Mouse (Mus musculus): ENCODE measurements around the gene Gab2. TPM values are rescaled to one million over a fixed set of nuclear protein-coding genes. Genes with fewer than 3 reads are reported as not detected.
A peak's percentile ranks its signal among the peaks of the same experiment; 100 is the strongest.

Gab2 gene
- total and polyA plus RNA-seq, 3 experiments = 0.12 to 0.50 (median 0.30) TPM

GRCm38 (mm10) chr7:97346111-97346821 lies 264.9 kb downstream of the Gab2 start:
- in situ Hi-C loops (cut with MboI; ENCODE audit: low pct_ligation_motif_present, low pct_unique_long_range_greater_than_20kb, low sequenced_read_pairs) (no loop called here), dilution Hi-C loops (cut with MboI; ENCODE audit: extremely low pct_ligation_motif_present, extremely low pct_unique_long_range_greater_than_20kb, low sequenced_read_pairs) (no loop called here)
- no peak for TF ChIP-seq ETS1 (conservative IDR thresholded peaks at IDR 0.05; ENCODE audit: low read depth, low read length)
- TF ChIP-seq CHD2 (IDR thresholded peaks at IDR 0.05; ENCODE audit: low read length) = 0 out of 2 replicates have a peak, but pooled peaks have one; percentile 20
- no peak for DNase-seq (ENCODE audit: extremely low read depth)
- Histone ChIP-seq H3K27ac (ENCODE audit: insufficient read depth, low read depth) (no peak overlapping the region), H3K9ac (ENCODE audit: insufficient read depth, low read depth) (no peak overlapping the region), H3K36me3 (replicated peaks in 1 of 2; ENCODE audit: control insufficient read depth in 1 of 2, insufficient read depth in 1 of 2, low read length in 1 of 2) (peaks cover 0 to 2% of the 10 kb centered on the region in 2 experiments), H3K4me1 (ENCODE audit: control insufficient read depth in 1 of 2, insufficient read depth in 2 of 2) (peaks cover 0 to 5% of the 10 kb centered on the region in 2 experiments; a peak in 3 of 4 replicates), H3K9me3 (replicated peaks; ENCODE audit: low read length) (no peaks in the 10 kb centered on the region), H3K27me3 (replicated peaks) (no peaks in the 10 kb centered on the region), H3K79me2 (replicated peaks; ENCODE audit: control insufficient read depth, extremely low read depth, insufficient read depth, poor library complexity, severe bottlenecking) (no peaks in the 10 kb centered on the region), H3K4me3 (replicated peaks in 1 of 3; ENCODE audit: low read depth in 2 of 3, low read length in 2 of 3, poor library complexity in 1 of 3) (no peak overlapping the region), H3K4me2 (ENCODE audit: insufficient read depth, low read depth, poor library complexity, severe bottlenecking) (no peak overlapping the region)

- Histone ChIP-seq H3K4me3 (replicated peaks in 1 of 3; ENCODE audit: low read depth in 2 of 3, low read length in 2 of 3, poor library complexity in 1 of 3) (no peak overlapping the region), H3K9me3 (replicated peaks; ENCODE audit: low read length) (no peaks in the 10 kb centered on the region), H3K79me2 (replicated peaks; ENCODE audit: control insufficient read depth, extremely low read depth, insufficient read depth, poor library complexity, severe bottlenecking) (no peaks in the 10 kb centered on the region), H3K4me2 (ENCODE audit: insufficient read depth, low read depth, poor library complexity, severe bottlenecking) (no peak overlapping the region), H3K27me3 (replicated peaks) (no peaks in the 10 kb centered on the region), H3K4me1 (ENCODE audit: control insufficient read depth in 1 of 2, insufficient read depth in 2 of 2) (peaks cover 0 to 5% of the 10 kb centered on the region in 2 experiments; a peak in 3 of 4 replicates), H3K36me3 (replicated peaks in 1 of 2; ENCODE audit: control insufficient read depth in 1 of 2, insufficient read depth in 1 of 2, low read length in 1 of 2) (peaks cover 0 to 2% of the 10 kb centered on the region in 2 experiments), H3K27ac (ENCODE audit: insufficient read depth, low read depth) (no peak overlapping the region), H3K9ac (ENCODE audit: insufficient read depth, low read depth) (no peak overlapping the region)
- TF ChIP-seq SIN3A (IDR thresholded peaks at IDR 0.05; ENCODE audit: low read length) (no peak), CTCF (conservative IDR thresholded peaks at IDR 0.05 in 1 of 2, IDR thresholded peaks at IDR 0.05 in 1 of 2; ENCODE audit: low read depth in 2 of 2, low read length in 2 of 2) (no peak), ZNF384 (IDR thresholded peaks at IDR 0.05; ENCODE audit: low read depth, low read length) (peak; percentile 53)
- dilution Hi-C loops (cut with MboI; ENCODE audit: extremely low pct_ligation_motif_present, extremely low pct_unique_long_range_greater_than_20kb, low sequenced_read_pairs) (no loop called here), in situ Hi-C loops (cut with MboI; ENCODE audit: low pct_ligation_motif_present, low pct_unique_long_range_greater_than_20kb, low sequenced_read_pairs) (no loop called here)
- no peak for DNase-seq (ENCODE audit: extremely low read depth)
These were observed 265.4 kb downstream of the Gab2 start for GRCm38 (mm10) chr7:97346822-97347166.

- Histone ChIP-seq H3K79me2 (replicated peaks; ENCODE audit: control insufficient read depth, extremely low read depth, insufficient read depth, poor library complexity, severe bottlenecking) (no peaks in the 10 kb centered on the region), H3K4me3 (replicated peaks in 1 of 3; ENCODE audit: low read depth in 2 of 3, low read length in 2 of 3, poor library complexity in 1 of 3) (no peak overlapping the region), H3K4me2 (ENCODE audit: insufficient read depth, low read depth, poor library complexity, severe bottlenecking) (no peak overlapping the region), H3K36me3 (replicated peaks in 1 of 2; ENCODE audit: control insufficient read depth in 1 of 2, insufficient read depth in 1 of 2, low read length in 1 of 2) (peaks cover 0 to 2% of the 10 kb centered on the region in 2 experiments), H3K4me1 (ENCODE audit: control insufficient read depth in 1 of 2, insufficient read depth in 2 of 2) (peaks cover 0 to 5% of the 10 kb centered on the region in 2 experiments; a peak in 3 of 4 replicates), H3K9ac (ENCODE audit: insufficient read depth, low read depth) (no peak overlapping the region), H3K27ac (ENCODE audit: insufficient read depth, low read depth) (no peak overlapping the region), H3K9me3 (replicated peaks; ENCODE audit: low read length) (no peaks in the 10 kb centered on the region), H3K27me3 (replicated peaks) (no peaks in the 10 kb centered on the region)
- in situ Hi-C loops (cut with MboI; ENCODE audit: low pct_ligation_motif_present, low pct_unique_long_range_greater_than_20kb, low sequenced_read_pairs) (no loop called here), dilution Hi-C loops (cut with MboI; ENCODE audit: extremely low pct_ligation_motif_present, extremely low pct_unique_long_range_greater_than_20kb, low sequenced_read_pairs) (no loop called here)
- TF ChIP-seq PAX5 (IDR thresholded peaks at IDR 0.05; ENCODE audit: low read length) (no peak), CTCF (conservative IDR thresholded peaks at IDR 0.05 in 1 of 2, IDR thresholded peaks at IDR 0.05 in 1 of 2; ENCODE audit: low read depth in 2 of 2, low read length in 2 of 2) (no peak), E2F4 (IDR thresholded peaks at IDR 0.05; ENCODE audit: insufficient replicate concordance, low read depth, low read length) (no peak), EP300 (IDR thresholded peaks at IDR 0.05; ENCODE audit: low read length) (no peak), TBP (conservative IDR thresholded peaks at IDR 0.05; ENCODE audit: low read depth, low read length) (no peak), ETS1 (conservative IDR thresholded peaks at IDR 0.05; ENCODE audit: low read depth, low read length) (no peak), USF2 (conservative IDR thresholded peaks at IDR 0.05; ENCODE audit: low read depth, low read length) (no peak), JUN (IDR thresholded peaks at IDR 0.05; ENCODE audit: insufficient read depth, low read depth, low read length) (no peak), NRF1 (IDR thresholded peaks at IDR 0.05; ENCODE audit: low read depth, low read length) (no peak)
- DNase-seq (ENCODE audit: extremely low read depth) = no peak
These were observed 266.1 kb downstream of the Gab2 start for GRCm38 (mm10) chr7:97347464-97347863.
